Mouse (Mus musculus): ENCODE measurements around the gene Mill2.

Mill2 gene

DNA sequence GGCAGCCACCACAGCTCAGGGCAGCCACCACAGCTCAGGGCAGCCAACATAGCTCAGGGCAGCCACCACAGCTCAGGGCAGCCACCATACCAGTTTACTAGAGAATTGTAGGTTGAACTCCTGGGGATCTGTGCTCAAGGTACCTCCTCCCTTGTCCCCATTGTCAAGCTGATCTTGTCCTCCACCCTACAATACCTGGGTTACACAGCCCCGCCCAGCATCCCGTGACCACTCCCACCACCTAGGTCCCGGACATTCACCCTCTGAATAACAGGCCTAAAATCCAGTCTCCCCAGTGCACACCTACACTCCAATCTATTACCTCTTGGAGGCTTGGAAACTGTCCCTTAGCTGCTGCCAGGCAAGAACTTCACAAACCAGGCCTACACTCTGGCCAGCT is 65.2 kb downstream of the Mill2 start:
- in situ Hi-C loops (cut with MboI; ENCODE audit: low pct_unique_long_range_greater_than_20kb in 1 of 2, low sequenced_read_pairs in 2 of 2, unreplicated experiment in 1 of 2) = no loop called here

DNA sequence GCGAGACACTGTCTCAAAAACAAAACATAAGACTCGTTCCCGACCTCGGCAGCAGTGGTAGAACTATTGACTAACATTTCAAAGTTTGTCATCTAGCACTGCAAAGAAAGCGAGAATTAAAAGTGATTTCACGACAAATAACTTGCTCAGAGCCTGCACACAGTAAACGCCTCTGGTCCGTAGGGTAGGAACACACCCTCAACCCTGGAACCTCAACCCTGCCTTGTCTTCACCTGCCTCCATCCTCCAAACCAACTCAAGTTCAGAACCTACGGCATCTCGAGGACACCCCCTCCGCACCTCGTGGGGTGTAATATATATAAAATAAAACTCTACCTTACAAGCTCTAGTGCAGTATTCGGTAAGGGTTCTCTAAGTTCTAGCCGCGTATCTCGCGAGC is 70.0 kb downstream of the Mill2 start:
- in situ Hi-C loops (cut with MboI; ENCODE audit: low pct_unique_long_range_greater_than_20kb in 1 of 2, low sequenced_read_pairs in 2 of 2, unreplicated experiment in 1 of 2) = no loop called here

GRCm38 (mm10) chr7:18910241-18910831 is 70.6 kb downstream of the Mill2 start, which contains the start of gene Ccdc61:
Ccdc61 (minus strand) TSS chr7:18910415.
- in situ Hi-C loops (cut with MboI; ENCODE audit: low pct_unique_long_range_greater_than_20kb in 1 of 2, low sequenced_read_pairs in 2 of 2, unreplicated experiment in 1 of 2) = no loop called here
